Mouse (Mus musculus): ENCODE measurements around the gene Rmnd1. TPM values are rescaled to one million over a fixed set of nuclear protein-coding genes. Genes with fewer than 3 reads are reported as not detected.

Rmnd1 gene
- polyA plus RNA-seq, 2 experiments = 46.3 to 63.4 TPM

GRCm38 (mm10) chr10:4407191-4407590 lies 25.0 kb downstream of the Rmnd1 start:
- no peak for TF ChIP-seq POLR2A (IDR thresholded peaks at IDR 0.05; ENCODE audit: borderline replicate concordance, extremely low read depth, insufficient read depth, insufficient read length)
- Histone ChIP-seq H3K9ac (ENCODE audit: low read depth, low read length, severe bottlenecking) (no peak overlapping the region), H3K4me3 (replicated peaks; ENCODE audit: low read length) (no peak overlapping the region), H3K27ac (replicated peaks; ENCODE audit: low read depth, low read length) (no peak overlapping the region), H3K27me3 (ENCODE audit: control insufficient read depth, insufficient read depth, low read length) (no peaks in the 10 kb centered on the region), H3K36me3 (ENCODE audit: control insufficient read depth, insufficient read depth, low read length) (peaks cover 69% of the 10 kb centered on the region), H3K4me1 (ENCODE audit: control insufficient read depth, insufficient read depth, low read length) (no peaks in the 10 kb centered on the region), H3K4me2 (replicated peaks; ENCODE audit: low read depth, low read length, severe bottlenecking) (no peak overlapping the region), H3K9me3 (ENCODE audit: control insufficient read depth, low read length) (no peaks in the 10 kb centered on the region)
- WGBS = 82% methylated on average over 1 of the region's 1 CpGs
- no peak for ATAC-seq (ENCODE audit: low FRiP score, low read depth)
- no peak for DNase-seq (ENCODE audit: low spot score)

GRCm38 (mm10) chr10:4405511-4405910 lies 26.7 kb downstream of the Rmnd1 start:
- 85% methylated on average over 5 of the region's 5 CpGs for WGBS
- Histone ChIP-seq H3K9me3 (ENCODE audit: control insufficient read depth, low read length) (no peaks in the 10 kb centered on the region), H3K4me2 (replicated peaks; ENCODE audit: low read depth, low read length, severe bottlenecking) (no peak overlapping the region), H3K4me1 (ENCODE audit: control insufficient read depth, insufficient read depth, low read length) (no peaks in the 10 kb centered on the region), H3K9ac (ENCODE audit: low read depth, low read length, severe bottlenecking) (no peak overlapping the region), H3K4me3 (replicated peaks; ENCODE audit: low read length) (no peak overlapping the region), H3K27ac (replicated peaks; ENCODE audit: low read depth, low read length) (no peak overlapping the region), H3K27me3 (ENCODE audit: control insufficient read depth, insufficient read depth, low read length) (no peaks in the 10 kb centered on the region), H3K36me3 (ENCODE audit: control insufficient read depth, insufficient read depth, low read length) (peaks cover 64% of the 10 kb centered on the region)
- DNase-seq (ENCODE audit: low spot score) = no peak
- TF ChIP-seq POLR2A (IDR thresholded peaks at IDR 0.05; ENCODE audit: borderline replicate concordance, extremely low read depth, insufficient read depth, insufficient read length) = no peak
- no peak for ATAC-seq (ENCODE audit: low FRiP score, low read depth)

DNA sequence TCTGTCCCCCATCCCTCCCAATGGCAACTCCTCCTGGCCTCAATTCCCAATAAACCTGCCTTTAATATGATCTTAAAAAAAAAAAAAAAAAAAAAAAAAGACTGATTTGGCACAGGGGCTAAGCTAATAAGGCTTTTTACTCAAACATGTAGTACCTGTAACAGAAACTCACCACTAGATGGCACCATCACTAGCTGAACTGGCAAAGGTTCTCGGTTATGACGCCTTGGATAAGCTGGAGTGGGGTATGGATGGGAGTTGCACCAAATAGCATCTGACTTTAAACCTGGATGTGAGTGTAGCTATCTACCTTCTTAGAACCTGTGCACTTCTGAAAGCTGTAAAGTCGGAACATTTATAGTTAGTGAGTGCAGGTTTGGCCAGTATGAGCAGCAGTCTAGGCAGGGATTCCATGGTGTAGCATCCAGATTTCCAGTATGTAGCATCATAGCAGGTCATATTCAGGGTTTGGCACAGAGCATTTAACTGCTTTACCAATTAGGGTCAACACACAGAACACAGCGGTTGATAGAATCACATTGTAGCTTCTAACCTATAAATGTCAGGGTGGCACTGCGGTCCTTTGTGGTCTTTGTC lies 27.2 kb downstream of the Rmnd1 start:
- ATAC-seq (ENCODE audit: low FRiP score, low read depth) = peak; percentile 59; the same call in 1 of the 2 replicates
- Histone ChIP-seq H3K4me1 (ENCODE audit: control insufficient read depth, insufficient read depth, low read length) (no peaks in the 10 kb centered on the region), H3K36me3 (ENCODE audit: control insufficient read depth, insufficient read depth, low read length) (peaks cover 59% of the 10 kb centered on the region), H3K27ac (replicated peaks; ENCODE audit: low read depth, low read length) (no peak overlapping the region), H3K9me3 (ENCODE audit: control insufficient read depth, low read length) (no peaks in the 10 kb centered on the region), H3K27me3 (ENCODE audit: control insufficient read depth, insufficient read depth, low read length) (no peaks in the 10 kb centered on the region), H3K4me3 (replicated peaks; ENCODE audit: low read length) (no peak overlapping the region), H3K9ac (ENCODE audit: low read depth, low read length, severe bottlenecking) (no peak overlapping the region), H3K4me2 (replicated peaks; ENCODE audit: low read depth, low read length, severe bottlenecking) (no peak overlapping the region)
- no peak for TF ChIP-seq POLR2A (IDR thresholded peaks at IDR 0.05; ENCODE audit: borderline replicate concordance, extremely low read depth, insufficient read depth, insufficient read length)
- WGBS = 54% methylated on average over 5 of the region's 5 CpGs
- peak; percentile 85 for DNase-seq (ENCODE audit: low spot score)

GRCm38 (mm10) chr10:4398058-4398457 lies 34.1 kb downstream of the Rmnd1 start:
- H3K36me3 ChIP-seq (ENCODE audit: control insufficient read depth, insufficient read depth, low read length) = peaks cover 41% of the 10 kb centered on the region
- H3K27me3 ChIP-seq (ENCODE audit: control insufficient read depth, insufficient read depth, low read length) = no peaks in the 10 kb centered on the region
- ATAC-seq (ENCODE audit: low FRiP score, low read depth) = no peak
- H3K9ac ChIP-seq (ENCODE audit: low read depth, low read length, severe bottlenecking) = no peak overlapping the region
- H3K4me3 ChIP-seq (replicated peaks; ENCODE audit: low read length) = no peak overlapping the region
- DNase-seq (ENCODE audit: low spot score) = no peak
- H3K4me1 ChIP-seq (ENCODE audit: control insufficient read depth, insufficient read depth, low read length) = no peaks in the 10 kb centered on the region
- TF ChIP-seq POLR2A (IDR thresholded peaks at IDR 0.05; ENCODE audit: borderline replicate concordance, extremely low read depth, insufficient read depth, insufficient read length) = no peak
- WGBS = 79% methylated on average over 5 of the region's 5 CpGs
- H3K27ac ChIP-seq (replicated peaks; ENCODE audit: low read depth, low read length) = no peak overlapping the region
- H3K4me2 ChIP-seq (replicated peaks; ENCODE audit: low read depth, low read length, severe bottlenecking) = no peak overlapping the region
- no peaks in the 10 kb centered on the region for H3K9me3 ChIP-seq (ENCODE audit: control insufficient read depth, low read length)

GRCm38 (mm10) chr10:4395321-4395720 lies 36.9 kb downstream of the Rmnd1 start:
- ATAC-seq (ENCODE audit: low FRiP score, low read depth) (no peak), DNase-seq (ENCODE audit: low spot score) (no peak)
- H3K27ac ChIP-seq (replicated peaks; ENCODE audit: low read depth, low read length) = no peak overlapping the region
- no peaks in the 10 kb centered on the region for H3K27me3 ChIP-seq (ENCODE audit: control insufficient read depth, insufficient read depth, low read length)
- H3K9ac ChIP-seq (ENCODE audit: low read depth, low read length, severe bottlenecking) = no peak overlapping the region
- peaks cover 37% of the 10 kb centered on the region for H3K36me3 ChIP-seq (ENCODE audit: control insufficient read depth, insufficient read depth, low read length)
- WGBS = 88% methylated on average over 3 of the region's 3 CpGs
- no peak for TF ChIP-seq POLR2A (IDR thresholded peaks at IDR 0.05; ENCODE audit: borderline replicate concordance, extremely low read depth, insufficient read depth, insufficient read length)
- H3K4me3 ChIP-seq (replicated peaks; ENCODE audit: low read length) = no peak overlapping the region
- no peak overlapping the region for H3K4me2 ChIP-seq (replicated peaks; ENCODE audit: low read depth, low read length, severe bottlenecking)
- H3K4me1 ChIP-seq (ENCODE audit: control insufficient read depth, insufficient read depth, low read length) = peaks cover 9% of the 10 kb centered on the region
- no peaks in the 10 kb centered on the region for H3K9me3 ChIP-seq (ENCODE audit: control insufficient read depth, low read length)
